Mouse (Mus musculus) liver, postnatal 0 days (tissue): ENCODE data around the gene Ccdc28b. TPM values are rescaled to one million over a fixed set of nuclear protein-coding genes. Genes with fewer than 3 reads are reported as not detected.
A peak's percentile ranks its signal among the peaks of the same experiment; 100 is the strongest.

Source experiments
- ATAC-seq: fragments of 200-750 bp; cut with Nextera tagmentation; 2 replicates; pipeline ENCODE4 v1.8.0; 2017; ENCODE audit warnings: mild to moderate bottlenecking, moderate library complexity
- DNase-seq: peaks from one replicate; pipeline ENCODE4 v3.0.0-alpha.2; 2016
- H3K27ac ChIP-seq: fragments of 300-500 bp; sonication (generic); 2 replicates; pipeline ENCODE4 v1.5.1; 2014; ENCODE audit warnings: antibody characterized with exemption, moderate library complexity, mild to moderate bottlenecking, low read depth
- H3K27me3 ChIP-seq: fragments of 300-500 bp; sonication (generic); 2 replicates; pipeline ENCODE4 v1.6.1; 2014; ENCODE audit warnings: low read length, control low read depth, mixed read lengths; ENCODE audit not compliant: insufficient read depth
- H3K36me3 ChIP-seq: fragments of 300-500 bp; sonication (generic); replicated peaks from 2 replicates; pipeline ENCODE4 v1.6.1; 2014; ENCODE audit warnings: mild to moderate bottlenecking, control low read depth, low read length, moderate library complexity, mixed read lengths; ENCODE audit not compliant: insufficient read depth
- H3K4me1 ChIP-seq: fragments of 300-500 bp; sonication (generic); 2 replicates; pipeline ENCODE4 v1.6.1; 2014; ENCODE audit warnings: antibody characterized with exemption, mild to moderate bottlenecking, control low read depth; ENCODE audit not compliant: insufficient read depth
- H3K4me2 ChIP-seq: fragments of 300-500 bp; sonication (generic); 2 replicates; pipeline ENCODE4 v1.6.1; 2014; ENCODE audit warnings: low read depth, mild to moderate bottlenecking, low read length, moderate library complexity, mixed read lengths
- H3K4me3 ChIP-seq: fragments of 300-500 bp; sonication (generic); 2 replicates; pipeline ENCODE4 v1.5.1; 2014; ENCODE audit warnings: low read depth, low read length
- H3K9ac ChIP-seq: fragments of 300-500 bp; sonication (generic); replicated peaks from 2 replicates; pipeline ENCODE4 v1.6.1; 2014; ENCODE audit warnings: mild to moderate bottlenecking, moderate library complexity
- H3K9me3 ChIP-seq: fragments of 300-500 bp; sonication (generic); 2 replicates; pipeline ENCODE4 v1.6.1; 2016; ENCODE audit warnings: mild to moderate bottlenecking, control low read depth, low read length, mixed read lengths
- CTCF ChIP-seq: sonication (generic); IDR thresholded peaks from 2 replicates; pipeline ENCODE4 v1.5.1; 2016; ENCODE audit warnings: antibody characterized with exemption, low read depth
- EP300 ChIP-seq: IDR thresholded peaks from 2 replicates; pipeline ENCODE4 v1.6.1; 2016; ENCODE audit warnings: antibody characterized with exemption, low read depth, mild to moderate bottlenecking
- WGBS: fragments of 180-500 bp; shearing (Covaris S2); extraction: QIAGEN DNeasy Blood & Tissue Kit; methylation state at CpG from one replicate; pipeline ENCODE4 v1.1.7; 2014; ENCODE audit not compliant: insufficient replicate concordance; 5-methylcytosine and 5-hydroxymethylcytosine counted together
- polyA plus RNA-seq: library from polyadenylated mRNA; unstranded; fragments of >200 nt; fragmentation: Nextera tagmentation; extraction: Ambion mirVana; gene quantifications from 2 replicates; pipeline ENCODE4 v1.2.1, GENCODE M21; 2015

Ccdc28b gene
- polyA plus RNA-seq, 1 experiment from 2014 or later = 13.1 TPM

- DNase-seq = no peak
- H3K9ac ChIP-seq = 0 out of 2 replicates have a peak overlapping the region, but pooled peaks have one; percentile 35
- peak overlapping the region; percentile 93 for H3K4me2 ChIP-seq
- H3K27ac ChIP-seq = peak overlapping the region; percentile 94
- TF ChIP-seq EP300 (no peak), CTCF (no peak)
- peaks cover 26% of the 10 kb centered on the region for H3K4me1 ChIP-seq
- 49% methylated on average over 4 of the region's 4 CpGs for WGBS
- no peaks in the 10 kb centered on the region for H3K9me3 ChIP-seq
- peaks cover 41% of the 10 kb centered on the region for H3K36me3 ChIP-seq
- H3K4me3 ChIP-seq = no peak overlapping the region
- no peaks in the 10 kb centered on the region for H3K27me3 ChIP-seq
- ATAC-seq = no peak
Measured at GRCm38 (mm10) chr4:129625496-129625895, 1.7 kb upstream of the Ccdc28b start.

GRCm38 (mm10) chr4:129625029-129625370 lies 1.3 kb upstream of the Ccdc28b start:
- peak; percentile 26 for ATAC-seq
- Histone ChIP-seq H3K27me3 (no peaks in the 10 kb centered on the region), H3K27ac (peak overlapping the region; percentile 94), H3K36me3 (peaks cover 37% of the 10 kb centered on the region), H3K9me3 (no peaks in the 10 kb centered on the region), H3K4me1 (peaks cover 26% of the 10 kb centered on the region), H3K4me2 (peak overlapping the region; percentile 93), H3K9ac (peak overlapping the region; percentile 35), H3K4me3 (peak overlapping the region; percentile 66)
- 4% methylated on average over 6 of the region's 6 CpGs for WGBS
- peak; percentile 81 for DNase-seq
- no peak for TF ChIP-seq EP300

GRCm38 (mm10) chr4:129624281-129625028 lies 708 bp upstream of the Ccdc28b start:
- Histone ChIP-seq H3K4me1 (peaks cover 26% of the 10 kb centered on the region), H3K9me3 (no peaks in the 10 kb centered on the region), H3K4me3 (peak overlapping the region; percentile 66), H3K36me3 (peaks cover 31% of the 10 kb centered on the region), H3K27ac (peak overlapping the region; percentile 94), H3K9ac (peak overlapping the region; percentile 84), H3K4me2 (peak overlapping the region; percentile 93), H3K27me3 (no peaks in the 10 kb centered on the region)
- 3% methylated on average over 18 of the region's 18 CpGs for WGBS
- DNase-seq = peak; percentile 90
- TF ChIP-seq CTCF = no peak
- TF ChIP-seq EP300 = no peak
- peak; percentile 95 for ATAC-seq

GRCm38 (mm10) chr4:129622803-129623535 lies 778 bp downstream of the Ccdc28b start:
- WGBS = 24% methylated on average over 8 of the region's 8 CpGs

GRCm38 (mm10) chr4:129622120-129622802 lies 1.5 kb downstream of the Ccdc28b start:
- 85% methylated on average over 11 of the region's 11 CpGs for WGBS
- H3K4me2 ChIP-seq = peak overlapping the region; percentile 93; the same call in 1 of the 2 replicates
- no peak for ATAC-seq

More at GRCm38 (mm10) chr4:129622803-129623535, 778 bp downstream of the Ccdc28b start:
- Histone ChIP-seq H3K27ac (peak overlapping the region; percentile 94), H3K36me3 (peaks cover 16% of the 10 kb centered on the region), H3K4me1 (peaks cover 33% of the 10 kb centered on the region), H3K9ac (peak overlapping the region; percentile 84), H3K27me3 (no peaks in the 10 kb centered on the region), H3K9me3 (no peaks in the 10 kb centered on the region), H3K4me3 (peak overlapping the region; percentile 66), H3K4me2 (peak overlapping the region; percentile 93)
- ATAC-seq (no peak), DNase-seq (no peak)
- TF ChIP-seq CTCF (no peak), EP300 (no peak)

More at GRCm38 (mm10) chr4:129622120-129622802, 1.5 kb downstream of the Ccdc28b start:
- Histone ChIP-seq H3K4me1 (peaks cover 34% of the 10 kb centered on the region), H3K27me3 (no peaks in the 10 kb centered on the region), H3K36me3 (0 out of 2 replicates have a peak, but pooled peaks cover 10% of the 10 kb centered on the region), H3K9ac (no peak overlapping the region), H3K9me3 (no peaks in the 10 kb centered on the region), H3K27ac (no peak overlapping the region), H3K4me3 (0 out of 2 replicates have a peak overlapping the region, but pooled peaks have one; percentile 66)
- DNase-seq = no peak
- no peak for TF ChIP-seq CTCF
